Mouse (Mus musculus): ENCODE measurements around the gene Mink1. TPM values are rescaled to one million over a fixed set of nuclear protein-coding genes. Genes with fewer than 3 reads are reported as not detected.
A peak's percentile ranks its signal among the peaks of the same experiment; 100 is the strongest.
"Not testable (repeated sequence)": the region's sequence is repeated elsewhere in the genome, so short reads cannot be mapped to it uniquely, and the experiment has no call there.

The Mink1 gene
- polyA plus RNA-seq, 1 experiment from 2014 or later = 15.3 TPM

- Histone ChIP-seq H3K4me3 (replicated peaks) (peak overlapping the region; percentile 81), H3K27ac (peak overlapping the region; percentile 84; the same call in 1 of the 2 replicates), H3K4me1 (peaks cover 42% of the 10 kb centered on the region), H3K36me3 (replicated peaks) (peaks cover 6% of the 10 kb centered on the region; the same call in 1 of the 2 replicates), H3K4me2 (peak overlapping the region; percentile 96), H3K9me3 (no peaks in the 10 kb centered on the region), H3K9ac (peak overlapping the region; percentile 82), H3K27me3 (no peaks in the 10 kb centered on the region)
- 2% methylated on average over 25 of the region's 25 CpGs for WGBS
- no peak for ATAC-seq (ENCODE audit: low FRiP score)
These were observed 992 bp downstream of the Mink1 start for GRCm38 (mm10) chr11:70563470-70564275.

GRCm38 (mm10) chr11:70564276-70564873 is 1.7 kb downstream of the Mink1 start:
- no peaks in the 10 kb centered on the region for H3K9me3 ChIP-seq
- no peak overlapping the region for H3K27ac ChIP-seq
- ATAC-seq (ENCODE audit: low FRiP score) = no peak
- peak overlapping the region; percentile 82 for H3K9ac ChIP-seq
- H3K4me1 ChIP-seq = peaks cover 42% of the 10 kb centered on the region
- H3K36me3 ChIP-seq (replicated peaks) = peaks cover 6% of the 10 kb centered on the region; the same call in 1 of the 2 replicates
- H3K4me2 ChIP-seq = peak overlapping the region; percentile 96
- no peaks in the 10 kb centered on the region for H3K27me3 ChIP-seq
- peak overlapping the region; percentile 81 for H3K4me3 ChIP-seq (replicated peaks)
- WGBS = 39% methylated on average over 4 of the region's 4 CpGs

- WGBS = 76% methylated on average over 7 of the region's 7 CpGs
- H3K4me2 ChIP-seq = no peak overlapping the region
- no peak overlapping the region for H3K4me3 ChIP-seq (replicated peaks)
- no peak overlapping the region for H3K9ac ChIP-seq
- H3K36me3 ChIP-seq (replicated peaks) = peaks cover 6% of the 10 kb centered on the region; the same call in 1 of the 2 replicates
- ATAC-seq (ENCODE audit: low FRiP score) = no peak
- no peak overlapping the region for H3K27ac ChIP-seq
- peaks cover 44% of the 10 kb centered on the region for H3K4me1 ChIP-seq
- H3K9me3 ChIP-seq = no peaks in the 10 kb centered on the region
- H3K27me3 ChIP-seq = no peaks in the 10 kb centered on the region
These were observed 3.9 kb downstream of the Mink1 start for GRCm38 (mm10) chr11:70566586-70566985.

- not testable (repeated sequence) for H3K9me3 ChIP-seq; ATAC-seq (ENCODE audit: low FRiP score); H3K9ac ChIP-seq; H3K4me3 ChIP-seq (replicated peaks); H3K27ac ChIP-seq; H3K36me3 ChIP-seq (replicated peaks); H3K27me3 ChIP-seq; H3K4me2 ChIP-seq
- 96% methylated on average over 1 of the region's 1 CpGs for WGBS
- H3K4me1 ChIP-seq = peaks cover 33% of the 10 kb centered on the region
These were observed 7.9 kb downstream of the Mink1 start for GRCm38 (mm10) chr11:70570614-70571013.

GRCm38 (mm10) chr11:70571641-70572040 is 9.0 kb downstream of the Mink1 start:
- ATAC-seq (ENCODE audit: low FRiP score) = no peak
- Histone ChIP-seq H3K4me3 (replicated peaks) (no peak overlapping the region), H3K36me3 (replicated peaks) (peaks cover 6% of the 10 kb centered on the region; the same call in 1 of the 2 replicates), H3K9ac (no peak overlapping the region), H3K4me2 (no peak overlapping the region), H3K4me1 (peaks cover 24% of the 10 kb centered on the region), H3K9me3 (no peaks in the 10 kb centered on the region), H3K27ac (no peak overlapping the region), H3K27me3 (no peaks in the 10 kb centered on the region)
- WGBS = 87% methylated on average over 1 of the region's 1 CpGs

GRCm38 (mm10) chr11:70572348-70572902 is 9.7 kb downstream of the Mink1 start:
- Histone ChIP-seq H3K4me1 (peaks cover 27% of the 10 kb centered on the region), H3K9ac (no peak overlapping the region), H3K4me3 (replicated peaks) (no peak overlapping the region), H3K9me3 (no peaks in the 10 kb centered on the region), H3K27me3 (no peaks in the 10 kb centered on the region), H3K36me3 (replicated peaks) (peaks cover 6% of the 10 kb centered on the region; the same call in 1 of the 2 replicates), H3K27ac (no peak overlapping the region), H3K4me2 (no peak overlapping the region)
- ATAC-seq (ENCODE audit: low FRiP score) = no peak
- WGBS = 79% methylated on average over 5 of the region's 5 CpGs

GRCm38 (mm10) chr11:70573872-70574271 is 11.2 kb downstream of the Mink1 start:
- Histone ChIP-seq H3K4me2 (peak overlapping the region; percentile 24; the same call in 1 of the 2 replicates), H3K27me3 (no peaks in the 10 kb centered on the region), H3K4me1 (peaks cover 42% of the 10 kb centered on the region), H3K36me3 (replicated peaks) (no peaks in the 10 kb centered on the region), H3K9me3 (no peaks in the 10 kb centered on the region), H3K27ac (peak overlapping the region; percentile 73), H3K4me3 (replicated peaks) (no peak overlapping the region), H3K9ac (peak overlapping the region; percentile 2; the same call in 1 of the 2 replicates)
- 40% methylated on average over 6 of the region's 6 CpGs for WGBS
- no peak for ATAC-seq (ENCODE audit: low FRiP score)

GRCm38 (mm10) chr11:70577201-70577600 is 14.5 kb downstream of the Mink1 start:
- Histone ChIP-seq H3K27me3 (no peaks in the 10 kb centered on the region), H3K4me2 (no peak overlapping the region), H3K9me3 (no peaks in the 10 kb centered on the region), H3K27ac (peak overlapping the region; percentile 25; the same call in 1 of the 2 replicates), H3K4me3 (replicated peaks) (no peak overlapping the region), H3K9ac (no peak overlapping the region), H3K36me3 (replicated peaks) (no peaks in the 10 kb centered on the region), H3K4me1 (peaks cover 54% of the 10 kb centered on the region)
- ATAC-seq (ENCODE audit: low FRiP score) = no peak
- WGBS = 82% methylated on average over 3 of the region's 3 CpGs

GRCm38 (mm10) chr11:70578962-70579361 is 16.3 kb downstream of the Mink1 start:
- no peak overlapping the region for H3K9ac ChIP-seq
- ATAC-seq (ENCODE audit: low FRiP score) = no peak
- H3K36me3 ChIP-seq (replicated peaks) = no peaks in the 10 kb centered on the region
- WGBS = 92% methylated on average over 6 of the region's 6 CpGs
- no peaks in the 10 kb centered on the region for H3K9me3 ChIP-seq
- peaks cover 45% of the 10 kb centered on the region for H3K4me1 ChIP-seq
- H3K4me2 ChIP-seq = no peak overlapping the region
- H3K4me3 ChIP-seq (replicated peaks) = no peak overlapping the region
- no peaks in the 10 kb centered on the region for H3K27me3 ChIP-seq
- H3K27ac ChIP-seq = no peak overlapping the region

- H3K9me3 ChIP-seq = no peaks in the 10 kb centered on the region
- no peaks in the 10 kb centered on the region for H3K36me3 ChIP-seq (replicated peaks)
- H3K4me3 ChIP-seq (replicated peaks) = no peak overlapping the region
- 0 out of 2 replicates have a peak overlapping the region, but pooled peaks have one; percentile 50 for H3K27ac ChIP-seq
- no peak overlapping the region for H3K9ac ChIP-seq
- peaks cover 50% of the 10 kb centered on the region for H3K4me1 ChIP-seq
- ATAC-seq (ENCODE audit: low FRiP score) = no peak
- H3K4me2 ChIP-seq = no peak overlapping the region
- no peaks in the 10 kb centered on the region for H3K27me3 ChIP-seq
- WGBS = 89% methylated on average over 9 of the region's 9 CpGs
These were observed 17.2 kb downstream of the Mink1 start for GRCm38 (mm10) chr11:70579710-70580357.

- WGBS = 65% methylated on average over 5 of the region's 5 CpGs
- H3K27ac ChIP-seq = 0 out of 2 replicates have a peak overlapping the region, but pooled peaks have one; percentile 50
- no peak overlapping the region for H3K4me2 ChIP-seq
- H3K27me3 ChIP-seq = no peaks in the 10 kb centered on the region
- no peak overlapping the region for H3K4me3 ChIP-seq (replicated peaks)
- no peaks in the 10 kb centered on the region for H3K36me3 ChIP-seq (replicated peaks)
- peaks cover 55% of the 10 kb centered on the region for H3K4me1 ChIP-seq
- ATAC-seq (ENCODE audit: low FRiP score) = no peak
- no peaks in the 10 kb centered on the region for H3K9me3 ChIP-seq
- 0 out of 2 replicates have a peak overlapping the region, but pooled peaks have one; percentile 21 for H3K9ac ChIP-seq
These were observed 17.7 kb downstream of the Mink1 start for GRCm38 (mm10) chr11:70580358-70580720.

GRCm38 (mm10) chr11:70580921-70581320 is 18.2 kb downstream of the Mink1 start:
- H3K9ac ChIP-seq = no peak overlapping the region
- no peak overlapping the region for H3K27ac ChIP-seq
- no peaks in the 10 kb centered on the region for H3K36me3 ChIP-seq (replicated peaks)
- no peak for ATAC-seq (ENCODE audit: low FRiP score)
- H3K4me1 ChIP-seq = peaks cover 57% of the 10 kb centered on the region
- H3K27me3 ChIP-seq = no peaks in the 10 kb centered on the region
- 81% methylated on average over 3 of the region's 3 CpGs for WGBS
- no peak overlapping the region for H3K4me2 ChIP-seq
- no peaks in the 10 kb centered on the region for H3K9me3 ChIP-seq
- H3K4me3 ChIP-seq (replicated peaks) = no peak overlapping the region

All from forebrain, embryonic 12.5 days (tissue).